Mouse (Mus musculus) bone marrow macrophage, adult 2 months (primary cell): ENCODE data around the gene Cyb5b.

Experiments used
- CTCF ChIP-seq: IDR thresholded peaks from 2 replicates; pipeline ENCODE4 v1.5.1; 2012; ENCODE audit warnings: low read depth, mild to moderate bottlenecking, low read length, moderate library complexity
- POLR2A ChIP-seq: IDR thresholded peaks from 2 replicates; pipeline ENCODE4 v1.6.1; 2012; ENCODE audit warnings: mild to moderate bottlenecking, low read depth, low read length, borderline replicate concordance

DNA sequence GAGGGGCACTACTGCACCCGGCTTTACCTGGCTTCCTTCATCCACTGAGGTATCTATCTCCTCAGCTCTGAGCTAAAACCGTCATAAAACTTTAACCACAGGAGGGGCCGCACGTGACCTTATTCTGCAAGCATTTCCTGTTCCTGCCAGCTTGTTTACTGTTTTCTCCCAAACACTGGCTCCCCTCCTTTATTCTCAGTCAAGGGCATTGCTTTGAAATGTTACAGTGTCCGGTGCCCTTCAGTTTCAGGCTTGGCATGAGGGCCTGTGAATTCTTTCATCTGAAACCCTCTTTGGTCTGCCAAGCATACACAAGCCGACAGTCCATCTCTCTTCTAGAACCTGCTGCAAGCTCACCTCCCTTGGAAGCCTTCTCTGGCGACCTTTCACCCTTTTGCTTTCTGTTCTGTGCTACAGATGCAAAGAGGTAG, 31.6 kb upstream of the Cyb5b start:
- TF ChIP-seq POLR2A (no peak), CTCF (no peak)
